Mouse (Mus musculus) embryonic facial prominence, embryonic 12.5 days (tissue): ENCODE measurements around the gene Igsf10. TPM values are rescaled to one million over a fixed set of nuclear protein-coding genes. Genes with fewer than 3 reads are reported as not detected.
"Not testable (repeated sequence)": the region's sequence is repeated elsewhere in the genome, so short reads cannot be mapped to it uniquely, and the experiment has no call there.

Source experiments
- ATAC-seq: fragments of 200-750 bp; cut with Nextera tagmentation; 2 replicates; pipeline ENCODE4 v1.8.0; 2017; ENCODE audit not compliant: insufficient number of reproducible peaks, insufficient read depth, low FRiP score, low TSS enrichment
- H3K27ac ChIP-seq: fragments of 300-500 bp; sonication (generic); 2 replicates; pipeline ENCODE4 v1.5.1; 2016; ENCODE audit warnings: mild to moderate bottlenecking
- H3K27me3 ChIP-seq: fragments of 300-500 bp; sonication (generic); 2 replicates; pipeline ENCODE4 v1.6.1; 2016; ENCODE audit warnings: mild to moderate bottlenecking, moderate library complexity
- H3K36me3 ChIP-seq: fragments of 300-500 bp; sonication (generic); 2 replicates; pipeline ENCODE4 v1.6.1; 2016; ENCODE audit warnings: mild to moderate bottlenecking
- H3K4me1 ChIP-seq: fragments of 300-500 bp; sonication (generic); 2 replicates; pipeline ENCODE4 v1.6.1; 2016
- H3K4me2 ChIP-seq: fragments of 300-500 bp; sonication (generic); replicated peaks from 2 replicates; pipeline ENCODE4 v1.6.1; 2016; ENCODE audit warnings: mild to moderate bottlenecking, moderate library complexity
- H3K4me3 ChIP-seq: fragments of 300-500 bp; sonication (generic); 2 replicates; pipeline ENCODE4 v1.5.1; 2016; ENCODE audit warnings: mild to moderate bottlenecking
- H3K9ac ChIP-seq: fragments of 300-500 bp; sonication (generic); 2 replicates; pipeline ENCODE4 v1.6.1; 2016; ENCODE audit warnings: mild to moderate bottlenecking, moderate library complexity
- H3K9me3 ChIP-seq: fragments of 300-500 bp; sonication (generic); 2 replicates; pipeline ENCODE4 v1.6.1; 2016; ENCODE audit warnings: mild to moderate bottlenecking, moderate library complexity
- WGBS: fragments of 180-500 bp; shearing (Covaris S2); methylation state at CpG from one replicate; pipeline ENCODE4 v1.1.7; 2016; 5-methylcytosine and 5-hydroxymethylcytosine counted together
- polyA plus RNA-seq: library from polyadenylated mRNA; unstranded; fragments of >200 nt; fragmentation: Nextera tagmentation; extraction: Ambion mirVana; gene quantifications from 2 replicates; pipeline ENCODE4 v1.2.1, GENCODE M21; 2016

Gene Igsf10
- 15.4 and 17.3 TPM in 2 replicates for polyA plus RNA-seq

- Histone ChIP-seq H3K4me2 (peak within 1 kb of the TSS; percentile 57), H3K4me1 (0 out of 2 replicates have a peak, but pooled peaks cover 6% of the 10 kb centered on the region), H3K36me3 (no peaks in the 10 kb centered on the region), H3K27ac (peak within 1 kb of the TSS; percentile 69), H3K9me3 (no peaks in the 10 kb centered on the region), H3K27me3 (no peaks in the 10 kb centered on the region), H3K4me3 (peak within 1 kb of the TSS; percentile 66), H3K9ac (peak within 1 kb of the TSS; percentile 59)
- ATAC-seq, result peak; percentile 95
- 4% methylated on average over 22 of the region's 23 CpGs for WGBS
Measured at GRCm38 (mm10) chr3:59344065-59344905, at the start of gene Igsf10. Gene Igsf10, minus strand, starts transcription at chr3:59344394.

- H3K9ac ChIP-seq, result no peak overlapping the region
- H3K4me1 ChIP-seq, result no peaks in the 10 kb centered on the region
- no peak overlapping the region for H3K27ac ChIP-seq
- no peaks in the 10 kb centered on the region for H3K9me3 ChIP-seq
- no peak for ATAC-seq
- H3K4me3 ChIP-seq, result no peak overlapping the region
- no peaks in the 10 kb centered on the region for H3K36me3 ChIP-seq
- WGBS, result 89% methylated on average over 1 of the region's 1 CpGs
- no peak overlapping the region for H3K4me2 ChIP-seq
- no peaks in the 10 kb centered on the region for H3K27me3 ChIP-seq
Measured at GRCm38 (mm10) chr3:59385553-59385952, 41.4 kb upstream of the Igsf10 start.

- H3K4me3 ChIP-seq, result no peak overlapping the region
- H3K27ac ChIP-seq, result no peak overlapping the region
- WGBS, result 76% methylated on average over 3 of the region's 3 CpGs
- H3K27me3 ChIP-seq, result no peaks in the 10 kb centered on the region
- no peak overlapping the region for H3K4me2 ChIP-seq
- no peaks in the 10 kb centered on the region for H3K9me3 ChIP-seq
- ATAC-seq, result no peak
- no peak overlapping the region for H3K9ac ChIP-seq
- no peaks in the 10 kb centered on the region for H3K36me3 ChIP-seq
- H3K4me1 ChIP-seq, result no peaks in the 10 kb centered on the region
Measured at GRCm38 (mm10) chr3:59385000-59385399, 40.8 kb upstream of the Igsf10 start.

GRCm38 (mm10) chr3:59384321-59384720 is 40.1 kb upstream of the Igsf10 start:
- Histone ChIP-seq H3K9me3 (no peaks in the 10 kb centered on the region), H3K4me3 (no peak overlapping the region), H3K27ac (no peak overlapping the region), H3K9ac (no peak overlapping the region), H3K4me2 (no peak overlapping the region), H3K4me1 (no peaks in the 10 kb centered on the region), H3K36me3 (no peaks in the 10 kb centered on the region), H3K27me3 (no peaks in the 10 kb centered on the region)
- WGBS, result 48% methylated on average over 2 of the region's 2 CpGs
- ATAC-seq, result no peak

- H3K4me2 ChIP-seq, H3K4me1 ChIP-seq, ATAC-seq, H3K36me3 ChIP-seq, H3K9me3 ChIP-seq, H3K9ac ChIP-seq, H3K27me3 ChIP-seq, H3K4me3 ChIP-seq, H3K27ac ChIP-seq: not testable (repeated sequence)
- 95% methylated on average over 1 of the region's 1 CpGs for WGBS
Measured at GRCm38 (mm10) chr3:59378791-59379190, 34.6 kb upstream of the Igsf10 start.

- H3K9me3 ChIP-seq, result no peaks in the 10 kb centered on the region
- H3K4me2 ChIP-seq, result no peak overlapping the region
- H3K4me3 ChIP-seq, result no peak overlapping the region
- ATAC-seq, result no peak
- H3K27ac ChIP-seq, result no peak overlapping the region
- no peaks in the 10 kb centered on the region for H3K36me3 ChIP-seq
- no peaks in the 10 kb centered on the region for H3K4me1 ChIP-seq
- H3K27me3 ChIP-seq, result no peaks in the 10 kb centered on the region
- 41% methylated on average over 1 of the region's 1 CpGs for WGBS
- no peak overlapping the region for H3K9ac ChIP-seq
Measured at GRCm38 (mm10) chr3:59361895-59362294, 17.7 kb upstream of the Igsf10 start.

- no peak for ATAC-seq
- H3K27me3 ChIP-seq, result no peaks in the 10 kb centered on the region
- H3K9ac ChIP-seq, result no peak overlapping the region
- H3K4me1 ChIP-seq, result no peaks in the 10 kb centered on the region
- no peaks in the 10 kb centered on the region for H3K9me3 ChIP-seq
- no peaks in the 10 kb centered on the region for H3K36me3 ChIP-seq
- no peak overlapping the region for H3K4me3 ChIP-seq
- H3K27ac ChIP-seq, result no peak overlapping the region
- no peak overlapping the region for H3K4me2 ChIP-seq
Measured at GRCm38 (mm10) chr3:59360102-59360501, 15.9 kb upstream of the Igsf10 start.

- no peaks in the 10 kb centered on the region for H3K36me3 ChIP-seq
- 68% methylated on average over 3 of the region's 3 CpGs for WGBS
- no peak overlapping the region for H3K27ac ChIP-seq
- H3K9ac ChIP-seq, result no peak overlapping the region
- H3K9me3 ChIP-seq, result no peaks in the 10 kb centered on the region
- H3K27me3 ChIP-seq, result no peaks in the 10 kb centered on the region
- H3K4me3 ChIP-seq, result no peak overlapping the region
- no peak for ATAC-seq
- no peak overlapping the region for H3K4me2 ChIP-seq
- no peaks in the 10 kb centered on the region for H3K4me1 ChIP-seq
Measured at GRCm38 (mm10) chr3:59354156-59354555, 10.0 kb upstream of the Igsf10 start.

GRCm38 (mm10) chr3:59351768-59352167 is 7.6 kb upstream of the Igsf10 start:
- no peaks in the 10 kb centered on the region for H3K9me3 ChIP-seq
- ATAC-seq, result no peak

GRCm38 (mm10) chr3:59343026-59343425 is 1.2 kb downstream of the Igsf10 start:
- Histone ChIP-seq H3K27me3 (no peaks in the 10 kb centered on the region), H3K4me3 (peak overlapping the region; percentile 66), H3K9me3 (no peaks in the 10 kb centered on the region), H3K4me1 (0 out of 2 replicates have a peak, but pooled peaks cover 6% of the 10 kb centered on the region), H3K36me3 (0 out of 2 replicates have a peak, but pooled peaks cover 4% of the 10 kb centered on the region), H3K4me2 (peak overlapping the region; percentile 57), H3K27ac (no peak overlapping the region), H3K9ac (peak overlapping the region; percentile 59; the same call in 1 of the 2 replicates)
- no peak for ATAC-seq
- WGBS, result 53% methylated on average over 4 of the region's 4 CpGs

More at GRCm38 (mm10) chr3:59351768-59352167, 7.6 kb upstream of the Igsf10 start:
- H3K36me3 ChIP-seq, result no peaks in the 10 kb centered on the region
- no peak overlapping the region for H3K9ac ChIP-seq
- no peak overlapping the region for H3K4me2 ChIP-seq
- no peak overlapping the region for H3K27ac ChIP-seq
- H3K27me3 ChIP-seq, result no peaks in the 10 kb centered on the region
- H3K4me1 ChIP-seq, result no peaks in the 10 kb centered on the region
- no peak overlapping the region for H3K4me3 ChIP-seq

- no peaks in the 10 kb centered on the region for H3K27me3 ChIP-seq
- H3K4me3 ChIP-seq, result 0 out of 2 replicates have a peak overlapping the region, but pooled peaks have one; percentile 6
- no peak overlapping the region for H3K9ac ChIP-seq
- 0 out of 2 replicates have a peak, but pooled peaks cover 5% of the 10 kb centered on the region for H3K36me3 ChIP-seq
- H3K27ac ChIP-seq, result no peak overlapping the region
- H3K4me2 ChIP-seq, result peak overlapping the region; percentile 37
- no peaks in the 10 kb centered on the region for H3K9me3 ChIP-seq
- no peak for ATAC-seq
- WGBS, result 61% methylated on average over 11 of the region's 11 CpGs
- H3K4me1 ChIP-seq, result 0 out of 2 replicates have a peak, but pooled peaks cover 6% of the 10 kb centered on the region
Measured at GRCm38 (mm10) chr3:59341647-59342427, 2.4 kb downstream of the Igsf10 start.
